Mouse (Mus musculus): ENCODE measurements at regions not wholly inside any gene's neighbourhood (a gene's known extent, or its start where the extent isn't known, plus 50 kb on each side); places are given as distances from the start of the nearest gene placed in this dataset.

DNA sequence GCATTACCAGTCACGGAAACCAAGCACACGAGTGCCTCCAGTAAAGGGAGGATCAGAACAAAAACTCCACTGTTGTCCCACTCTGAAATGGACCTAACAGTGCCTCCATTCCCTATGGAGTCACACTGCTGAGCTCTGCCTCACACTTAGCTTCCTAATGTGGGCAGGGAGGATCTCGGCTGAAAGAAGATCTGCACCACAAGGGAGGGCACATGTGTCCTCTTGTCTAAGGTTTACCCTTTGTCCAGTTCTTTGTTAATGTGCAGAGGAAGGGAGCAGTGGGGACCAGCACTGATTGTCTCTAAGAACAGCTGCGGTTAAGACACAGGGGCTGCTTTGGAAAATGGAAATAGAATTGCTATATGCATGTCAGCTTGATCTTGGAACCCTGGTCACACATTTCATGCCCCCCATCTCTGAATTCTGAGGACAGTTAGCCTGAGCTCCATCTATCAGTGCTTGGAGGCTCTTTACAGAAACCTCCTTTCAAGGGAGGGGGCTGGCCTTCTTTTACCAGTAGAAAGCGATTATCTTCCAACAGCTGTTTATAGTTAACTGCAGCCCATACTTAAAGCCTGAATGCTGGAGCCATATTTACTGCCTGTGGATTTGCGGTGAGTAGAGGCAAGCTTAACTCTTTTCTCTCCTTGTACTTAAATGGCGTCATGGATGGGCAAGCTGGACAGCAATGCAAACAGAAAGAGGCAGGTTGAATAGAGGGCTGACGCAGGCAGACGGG, 485.5 kb upstream of the Cdh11 start:
- peak; percentile 31 for DNase-seq (ENCODE audit: extremely low spot score)

DNA sequence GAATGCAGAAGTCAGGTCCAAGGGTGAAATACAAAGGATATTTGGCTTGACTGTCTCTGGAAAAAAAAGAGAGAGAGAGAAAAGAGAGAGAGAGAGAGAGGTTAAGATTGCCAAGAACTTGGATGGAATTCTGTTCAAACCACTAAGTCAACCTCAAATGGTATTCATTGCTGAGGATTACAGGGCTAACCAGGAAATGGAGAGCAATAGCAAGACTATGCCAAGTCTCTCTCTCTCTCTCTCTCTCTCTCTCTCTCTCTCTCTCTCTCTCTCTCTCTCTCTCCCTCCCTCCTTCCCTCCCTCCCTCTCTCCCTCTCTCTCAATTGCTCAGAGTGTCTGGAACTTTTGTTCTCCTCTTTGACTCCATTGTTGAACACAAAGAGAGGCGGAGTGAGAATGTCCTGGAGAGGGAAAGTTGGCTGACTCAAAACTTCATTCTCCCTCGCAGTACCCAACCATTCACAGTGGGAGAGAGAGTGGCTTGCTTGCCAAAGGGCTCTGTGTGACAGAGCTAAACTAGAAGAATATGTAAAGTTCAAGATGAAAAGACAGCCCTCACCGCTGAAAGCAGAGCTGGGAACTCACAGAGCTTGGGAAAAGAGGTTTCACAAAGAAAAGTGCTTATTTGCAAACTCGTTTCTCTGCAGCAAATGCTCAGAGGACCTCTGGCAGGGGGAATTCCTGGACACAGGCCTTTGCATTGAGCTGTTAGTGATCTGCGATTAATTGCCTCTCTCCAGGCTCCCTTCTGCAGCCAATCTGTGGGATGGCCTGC, 487.1 kb upstream of the Cdh11 start:
- DNase-seq (ENCODE audit: extremely low spot score), result peak; percentile 32

DNA sequence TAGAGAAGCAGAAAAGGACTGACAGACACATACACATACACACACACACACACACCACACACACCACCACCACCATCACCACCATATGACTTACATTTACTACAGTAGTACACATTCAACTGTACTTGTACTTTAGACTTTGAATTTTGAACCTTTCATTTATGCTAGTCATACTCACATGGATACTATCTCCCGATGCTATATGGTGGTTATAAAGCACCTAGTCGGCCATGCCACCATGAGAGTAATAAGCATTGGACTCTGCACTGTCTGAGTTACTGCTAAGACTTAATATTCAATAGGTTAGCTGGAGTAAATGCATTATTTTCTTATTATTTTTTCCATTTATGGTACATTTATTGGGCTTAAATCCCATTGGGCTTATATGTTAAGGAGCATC, 488.0 kb upstream of the Cdh11 start:
- DNase-seq (ENCODE audit: extremely low spot score), result no peak

DNA sequence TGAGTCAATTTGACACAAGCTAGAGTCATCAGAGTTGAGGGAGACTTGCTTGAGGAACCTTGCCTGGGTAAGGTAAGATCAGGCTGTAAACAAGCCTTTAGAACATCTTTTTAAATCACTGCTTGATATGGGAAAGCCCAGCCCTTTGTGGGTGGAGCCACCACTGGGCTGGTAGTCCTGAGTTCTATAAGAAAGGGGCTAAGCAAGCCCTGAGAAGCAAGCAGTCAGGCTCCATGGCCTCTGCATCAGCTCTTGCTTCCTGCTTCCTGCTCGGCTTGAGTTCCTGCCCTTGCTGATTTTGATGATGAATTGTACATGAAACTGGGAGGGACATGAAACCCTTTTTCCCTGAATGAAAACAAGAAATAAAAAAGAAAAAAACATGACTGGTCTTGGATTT, 496.4 kb upstream of the Cdh11 start:
- DNase-seq (ENCODE audit: extremely low spot score), result no peak

DNA sequence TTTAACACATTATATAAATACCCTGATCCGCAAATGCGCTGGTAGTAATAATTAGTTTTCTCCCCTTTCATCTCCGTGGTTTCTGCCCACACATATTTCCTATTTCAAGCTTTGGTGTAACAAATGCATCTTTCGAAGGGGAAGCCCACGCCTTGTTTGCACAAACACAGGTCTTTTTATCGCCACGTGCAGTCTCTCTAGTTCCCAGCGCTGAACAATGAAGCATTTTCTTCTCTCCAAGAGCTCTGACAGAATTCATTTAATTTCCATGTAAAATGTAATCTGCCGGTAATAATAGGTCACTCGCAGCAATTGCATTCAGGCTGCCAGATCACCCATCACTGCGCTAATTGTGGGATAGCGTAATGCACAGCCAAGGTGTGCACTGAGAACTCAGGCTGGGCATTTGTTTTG, 503.1 kb upstream of the Cdh11 start:
- DNase-seq (ENCODE audit: extremely low spot score), result no peak

DNA sequence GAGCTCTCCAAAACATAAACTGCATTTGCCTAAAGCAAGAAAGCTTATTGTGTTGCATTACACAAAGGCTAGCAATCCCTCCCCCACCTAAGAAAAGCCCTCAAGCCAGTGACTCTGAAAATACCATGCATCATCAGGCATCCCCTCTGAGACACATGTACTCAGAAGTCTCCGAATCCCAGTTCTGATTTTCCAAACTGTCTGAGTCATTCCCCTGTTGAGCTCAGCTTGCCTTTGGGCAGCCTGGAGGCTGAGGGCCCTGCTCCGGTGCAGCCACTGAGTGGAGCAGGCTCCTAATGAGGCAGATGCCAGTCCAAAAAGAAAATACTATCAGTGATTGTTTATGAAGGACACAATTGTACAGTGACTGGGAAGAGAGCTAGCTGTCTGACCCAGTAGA, 507.5 kb upstream of the Cdh11 start:
- DNase-seq (ENCODE audit: extremely low spot score), result no peak

DNA sequence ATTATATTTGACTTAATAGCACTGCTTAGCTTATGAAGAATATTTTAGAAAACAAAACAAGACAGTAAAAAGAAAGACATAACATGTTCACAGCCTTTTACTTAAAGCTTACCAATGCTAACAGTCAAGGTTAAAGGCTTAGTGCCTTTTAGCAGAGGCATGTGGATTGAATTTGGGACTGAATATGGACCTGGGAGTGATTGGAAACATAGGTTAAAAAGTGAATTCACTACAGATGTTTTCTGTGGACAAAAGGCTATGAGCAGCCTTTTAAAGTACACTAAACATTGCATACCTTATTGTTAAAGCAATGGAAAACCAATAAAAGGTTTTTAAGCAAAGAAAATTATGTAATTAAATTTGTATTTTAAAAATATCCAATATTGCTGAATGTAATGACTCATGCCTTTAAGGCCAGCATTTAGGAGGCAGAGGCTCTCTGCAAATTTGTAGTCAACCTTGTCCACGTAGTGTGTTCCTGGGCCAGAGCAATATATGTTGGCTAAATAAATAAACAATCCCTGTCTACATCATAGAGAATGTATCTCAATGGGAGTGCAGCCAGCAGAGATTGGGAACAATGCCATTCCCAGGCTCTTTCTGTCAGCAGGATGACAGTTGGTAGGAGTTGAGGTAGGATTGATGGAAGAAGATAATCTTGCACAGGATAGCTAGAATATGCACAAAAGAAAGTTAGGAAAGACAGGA, 521.2 kb upstream of the Cdh11 start:
- DNase-seq (ENCODE audit: extremely low spot score), result no peak

DNA sequence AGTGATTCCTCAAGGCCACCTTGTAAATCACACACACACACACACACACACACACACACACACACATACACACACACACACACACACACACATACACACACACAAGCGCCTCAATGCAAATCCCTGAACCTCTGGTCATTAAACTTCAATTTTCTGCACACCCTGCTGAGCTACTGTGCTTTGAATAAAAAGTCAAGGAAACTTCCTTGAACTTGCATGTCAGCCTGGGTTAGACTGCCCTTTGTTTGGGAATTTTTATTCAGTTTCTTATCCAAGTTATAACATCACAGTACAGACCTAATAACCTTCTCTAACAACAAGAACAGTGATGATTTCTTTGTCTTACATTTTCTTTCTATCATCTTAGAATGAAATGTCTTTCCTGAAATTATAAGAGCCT, 528.1 kb upstream of the Cdh11 start:
- DNase-seq (ENCODE audit: extremely low spot score), result no peak

DNA sequence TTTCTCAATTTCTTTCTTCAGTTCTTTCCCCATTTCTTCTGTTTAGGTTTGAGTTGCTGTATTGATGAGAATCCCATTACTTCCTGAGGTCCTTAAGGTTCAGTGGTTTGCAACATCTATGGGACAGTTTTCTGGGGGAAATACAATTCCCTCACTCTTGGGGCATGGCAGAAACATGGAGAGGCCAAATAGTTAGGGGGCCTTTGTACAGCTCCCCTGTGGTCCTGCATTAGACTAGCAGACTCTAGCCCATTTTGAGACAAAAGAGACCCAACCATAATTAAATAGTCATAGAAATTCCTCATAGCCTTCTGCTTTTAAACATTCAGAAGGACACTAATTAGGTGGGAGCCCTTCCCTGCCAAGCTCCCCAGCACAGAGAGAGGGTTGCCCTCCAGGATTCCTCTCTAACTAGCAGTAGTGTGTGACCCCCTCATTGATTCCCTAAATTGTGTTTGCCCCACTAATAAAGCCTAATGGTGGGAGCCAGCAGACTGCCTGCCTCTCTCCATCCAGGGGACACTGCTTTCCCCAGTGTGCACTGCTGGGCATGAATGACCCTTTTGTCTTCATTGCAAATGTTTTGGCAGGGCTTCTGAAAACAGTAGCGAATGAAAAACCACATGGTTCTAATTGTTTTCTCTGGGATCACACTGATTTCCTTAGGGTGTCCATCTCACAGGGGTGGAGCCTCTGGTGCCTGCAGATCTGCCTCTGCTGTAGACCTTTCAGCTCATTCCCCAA, 529.0 kb upstream of the Cdh11 start:
- peak; percentile 55 for DNase-seq (ENCODE audit: extremely low spot score)

DNA sequence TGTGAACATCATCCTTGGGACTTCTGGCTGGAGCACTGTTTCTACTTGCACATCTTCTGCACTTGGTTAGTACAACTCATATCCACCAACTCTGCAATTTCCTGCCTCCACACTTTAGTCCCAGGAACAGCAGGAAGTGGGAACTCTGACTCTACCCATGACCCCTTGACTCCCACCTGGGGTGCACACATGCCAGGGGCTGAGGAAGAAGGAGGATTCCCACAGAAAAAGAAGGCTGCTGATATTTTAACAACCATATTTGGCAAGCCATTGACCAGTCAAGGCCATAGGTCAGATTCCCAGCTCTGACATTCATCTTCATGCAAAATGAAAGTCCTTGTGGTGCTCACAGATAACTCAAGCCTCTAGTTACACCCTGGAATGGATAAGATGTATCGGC, 530.3 kb upstream of the Cdh11 start:
- peak; percentile 59 for DNase-seq (ENCODE audit: extremely low spot score)

DNA sequence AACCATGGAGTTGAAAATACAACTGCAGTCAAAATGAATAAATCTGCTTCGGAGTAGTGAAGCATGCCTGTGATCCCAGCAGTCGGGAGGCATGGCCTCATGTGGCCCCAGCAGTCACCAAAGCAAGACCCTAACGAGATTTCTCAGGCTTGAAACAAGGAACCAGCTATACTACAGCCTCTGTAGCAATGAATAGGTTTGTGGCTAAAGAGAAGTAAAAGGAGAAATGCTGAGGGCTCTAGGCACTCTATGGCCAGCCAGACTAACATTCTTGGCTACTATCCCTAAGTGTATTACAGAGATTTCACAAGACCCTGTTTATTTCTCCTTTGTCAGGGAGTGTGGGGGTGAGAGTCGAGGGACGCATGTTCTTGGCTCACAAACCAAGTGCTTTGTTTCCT, 531.2 kb upstream of the Cdh11 start:
- no peak for DNase-seq (ENCODE audit: extremely low spot score)

DNA sequence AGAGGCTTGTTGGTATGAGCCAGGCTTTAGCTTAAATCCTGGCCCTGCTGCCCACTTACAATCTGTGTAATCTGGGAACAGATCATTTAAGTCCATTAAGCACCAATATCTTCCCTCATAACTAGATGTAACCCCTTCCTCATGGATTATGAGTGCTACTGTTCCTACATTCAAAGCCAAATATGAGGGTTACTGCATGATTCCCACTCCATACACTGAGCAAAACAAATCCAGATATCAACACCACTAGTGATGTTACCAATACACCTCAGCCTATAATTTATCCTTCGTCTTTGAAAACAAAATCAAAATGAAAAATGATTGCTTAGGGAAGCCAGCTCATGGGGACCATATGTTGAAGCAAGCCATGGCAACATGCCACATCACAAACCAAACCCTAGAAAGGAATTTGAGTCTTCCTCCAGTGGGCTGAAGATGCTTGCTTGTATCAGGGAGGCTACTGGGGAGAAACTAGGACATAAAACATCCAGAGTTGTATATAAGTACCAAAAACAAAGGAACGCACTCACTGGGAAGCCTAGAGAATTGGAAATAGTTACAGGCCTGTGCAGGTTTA, 531.8 kb upstream of the Cdh11 start:
- DNase-seq (ENCODE audit: extremely low spot score), result no peak

DNA sequence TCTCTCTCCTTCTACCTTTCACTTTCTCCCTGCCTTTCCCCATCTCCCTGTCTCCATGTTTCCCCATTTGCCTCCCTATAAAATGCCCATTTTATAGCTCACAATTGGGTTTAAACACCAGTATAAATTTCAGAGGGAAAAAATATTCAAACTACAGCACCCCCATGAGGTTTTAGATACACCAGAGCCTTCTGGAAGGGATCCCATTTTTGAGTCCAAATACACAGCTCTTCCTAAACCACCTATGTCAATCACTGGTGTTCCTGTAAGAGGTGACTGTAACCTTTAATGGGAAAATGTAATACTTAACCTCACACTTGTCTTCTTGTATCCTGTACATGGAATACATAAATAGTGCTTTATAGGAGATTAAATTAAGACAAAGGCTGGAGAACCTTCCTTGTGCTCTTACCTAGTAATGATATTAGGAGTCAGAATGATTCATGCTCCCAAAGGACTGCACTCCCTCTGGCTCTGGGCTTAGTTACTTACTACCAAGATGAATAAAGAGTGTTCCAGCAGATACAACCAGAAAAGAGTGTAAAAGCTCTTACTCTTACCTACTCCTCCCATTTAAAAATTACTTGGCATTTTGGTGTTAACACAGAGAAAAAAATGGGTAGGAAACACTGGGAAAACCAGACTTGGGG, 538.7 kb upstream of the Cdh11 start:
- no peak for DNase-seq (ENCODE audit: extremely low spot score)

DNA sequence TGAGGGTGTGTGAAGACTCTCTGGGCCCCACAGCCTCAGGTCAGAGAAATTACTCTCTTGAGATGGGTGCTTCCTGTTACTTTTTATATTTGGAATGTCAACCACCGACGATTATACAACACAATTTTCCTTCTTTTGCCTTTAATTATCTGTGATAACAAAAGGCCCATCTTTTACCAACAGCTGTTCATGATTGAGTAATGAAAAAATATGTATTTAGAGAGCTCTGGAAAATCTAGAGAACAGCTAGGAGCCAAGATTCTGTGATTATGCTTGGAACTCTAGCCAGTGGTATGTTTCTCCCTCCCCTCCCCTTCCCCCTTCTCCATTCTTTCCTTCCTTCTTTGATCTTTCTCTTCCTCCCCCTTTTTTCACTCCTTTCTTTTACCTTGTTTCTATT, 546.0 kb upstream of the Cdh11 start:
- no peak for DNase-seq (ENCODE audit: extremely low spot score)

DNA sequence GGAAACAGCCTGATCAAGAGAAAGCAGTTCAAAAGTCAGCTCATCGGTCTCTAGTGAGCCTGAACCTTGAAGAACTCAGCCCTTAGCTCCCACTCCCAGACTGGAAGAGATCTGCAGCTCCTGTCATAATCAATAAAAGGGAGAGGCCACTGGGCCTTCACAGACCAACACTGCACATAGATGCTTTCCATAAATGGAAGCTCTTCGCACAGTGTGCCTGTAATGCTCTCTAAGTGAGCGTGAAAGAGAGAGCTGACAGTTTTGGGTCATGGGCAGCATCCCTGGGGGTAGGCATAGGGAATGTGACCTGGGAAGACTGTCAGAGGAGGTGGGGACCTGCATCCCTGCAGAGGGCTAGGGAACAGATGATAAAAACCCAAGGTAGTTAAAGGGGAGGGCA, 551.9 kb upstream of the Cdh11 start:
- no peak for DNase-seq (ENCODE audit: extremely low spot score)

DNA sequence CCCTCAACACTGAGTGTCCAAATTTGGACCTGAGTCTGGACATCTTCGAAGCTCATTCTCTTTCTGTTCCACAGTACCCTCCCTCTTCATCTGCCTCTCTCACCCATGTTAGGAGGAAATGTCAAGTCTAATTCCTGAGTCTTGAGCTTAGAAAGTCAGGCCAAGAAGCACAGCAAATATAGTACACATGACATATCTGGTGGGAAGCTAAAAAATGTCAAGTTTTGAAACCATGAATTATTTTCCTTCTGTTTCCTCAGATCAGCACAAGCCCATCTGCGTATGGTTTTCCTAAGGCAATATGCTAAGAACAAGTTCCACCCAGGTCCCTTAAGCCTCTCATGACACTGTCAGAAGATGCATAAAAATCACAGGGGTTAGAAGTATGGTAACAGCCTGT, 553.6 kb upstream of the Cdh11 start:
- no peak for DNase-seq (ENCODE audit: extremely low spot score)

DNA sequence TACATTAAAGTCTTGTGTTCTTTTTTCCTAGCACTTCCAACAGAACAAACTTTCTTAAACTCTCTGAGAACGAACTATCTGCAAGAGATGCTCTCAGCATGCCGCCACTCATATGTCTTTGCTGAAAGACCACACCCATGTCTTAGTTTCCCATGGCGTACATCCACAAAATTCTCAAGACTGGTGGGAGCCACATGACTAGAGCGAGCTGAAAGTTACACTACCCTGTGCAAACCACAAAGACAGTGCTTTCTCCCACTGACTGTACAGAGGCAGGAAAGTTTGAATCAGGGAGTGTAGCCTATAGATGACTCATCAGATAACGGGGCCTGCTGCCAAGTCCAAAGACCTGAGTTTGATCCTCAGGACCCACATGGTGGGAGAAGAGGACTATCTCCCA, 554.5 kb upstream of the Cdh11 start:
- no peak for DNase-seq (ENCODE audit: extremely low spot score)

DNA sequence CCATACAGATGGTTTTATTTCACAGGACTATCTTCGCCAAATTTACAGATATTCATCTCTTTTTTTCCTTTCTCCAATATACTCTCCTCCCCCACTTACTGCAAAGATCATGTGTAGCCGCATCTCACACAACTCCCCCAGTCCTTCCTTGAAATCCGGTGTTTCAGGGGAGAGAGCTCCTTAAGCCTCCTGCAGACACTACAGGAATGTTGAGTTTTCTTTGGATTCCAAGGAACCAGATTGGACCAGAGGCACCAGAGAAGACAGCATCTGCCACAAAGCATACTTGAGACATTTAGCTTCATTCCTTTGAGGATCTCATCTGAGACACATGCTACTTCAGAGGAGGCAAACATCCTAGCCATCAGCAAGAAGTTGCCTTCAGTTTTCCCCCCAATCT, 558.4 kb upstream of the Cdh11 start:
- DNase-seq (ENCODE audit: extremely low spot score), result no peak

DNA sequence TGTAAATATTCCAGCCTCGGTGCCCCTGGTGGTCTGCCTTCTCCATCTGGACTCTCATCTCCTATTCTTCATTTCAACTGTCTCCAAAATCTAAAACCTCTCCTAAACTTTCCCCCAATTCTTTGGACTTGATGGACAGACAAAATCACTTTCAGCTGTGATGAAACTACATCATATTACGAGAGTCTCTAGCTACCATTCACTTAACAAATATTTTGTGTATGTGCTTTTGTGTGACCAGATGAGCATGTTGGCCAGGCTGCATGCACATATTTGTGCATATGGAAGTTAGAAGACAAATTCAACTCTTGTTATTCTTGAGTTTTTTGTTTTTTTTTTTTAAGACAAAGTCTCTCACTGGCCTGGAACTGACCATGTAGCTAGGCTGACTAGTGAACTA, 559.4 kb upstream of the Cdh11 start:
- no peak for DNase-seq (ENCODE audit: extremely low spot score)

DNA sequence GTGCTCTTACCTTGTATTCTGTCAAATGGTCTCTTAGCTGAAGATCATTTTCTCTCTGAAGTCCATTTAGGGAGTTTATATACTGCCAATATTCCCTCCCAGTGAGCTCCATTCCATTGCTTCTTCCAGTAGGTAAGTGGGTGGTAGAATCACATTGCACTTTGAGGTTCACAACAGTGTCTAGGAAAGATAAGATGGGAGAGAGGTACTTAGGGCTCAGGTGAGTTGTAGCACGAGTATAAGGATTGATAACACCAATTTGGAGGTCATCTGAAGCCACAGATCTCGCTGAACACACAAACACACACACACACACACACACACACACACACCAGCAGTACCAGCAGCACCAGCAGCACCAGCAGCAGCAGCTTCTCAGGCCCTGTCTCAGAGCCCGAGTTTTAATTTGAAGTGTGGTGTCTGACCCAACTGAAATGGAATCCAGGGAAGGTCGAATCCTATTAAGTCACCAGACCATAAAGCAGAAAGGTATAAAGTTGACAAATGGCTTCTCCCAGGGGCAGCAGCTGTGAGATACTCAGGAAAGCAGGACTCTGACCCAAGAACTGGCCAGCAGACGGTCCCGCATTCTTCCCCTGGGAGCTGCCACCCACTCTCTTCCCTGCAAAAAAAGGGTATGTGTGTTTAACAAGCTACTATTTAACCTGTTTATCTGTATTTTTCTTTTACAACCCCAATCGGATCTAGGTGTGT, 561.9 kb upstream of the Cdh11 start:
- DNase-seq (ENCODE audit: extremely low spot score), result no peak

DNA sequence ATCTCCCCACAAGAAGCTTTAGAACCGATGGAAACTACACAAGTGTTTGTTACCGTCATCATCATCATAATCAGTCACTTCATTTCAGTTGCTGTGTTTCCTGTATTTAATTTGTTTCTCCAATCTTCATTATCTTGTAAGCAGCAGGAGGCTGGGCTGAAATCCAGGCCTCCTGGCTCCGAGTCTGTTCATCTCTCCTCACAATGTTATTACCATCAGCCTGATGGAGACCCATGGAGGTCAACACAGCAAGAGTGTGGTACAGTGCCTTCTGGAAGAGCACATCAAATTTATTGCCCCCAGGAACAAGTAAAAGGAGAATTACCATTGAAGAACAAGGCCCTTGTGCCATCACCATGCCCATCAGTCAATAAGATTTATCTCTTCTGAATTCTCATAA, 576.3 kb upstream of the Cdh11 start:
- no peak for DNase-seq (ENCODE audit: extremely low spot score)

Measured in embryo, embryonic 9.5 days (tissue).